Mouse (Mus musculus) B cell, adult (primary cell): ENCODE measurements around the gene Ifrd2. TPM values are rescaled to one million over a fixed set of nuclear protein-coding genes. Genes with fewer than 3 reads are reported as not detected.

Experiments
- total RNA-seq: library from RNA; stranded (reverse); gene quantifications from 4 replicates; pipeline ENCODE4 v1.2.4, GENCODE M21; 2023; ENCODE audit not compliant: inconsistent age

Gene Ifrd2
- 24.5 to 28.9 TPM (median 26.8 TPM) in 4 replicates for total RNA-seq

GRCm38 (mm10) chr9:107586974-107587832 is at the start of gene Ifrd2:
Ifrd2 (plus strand) TSS chr9:107587642.

DNA sequence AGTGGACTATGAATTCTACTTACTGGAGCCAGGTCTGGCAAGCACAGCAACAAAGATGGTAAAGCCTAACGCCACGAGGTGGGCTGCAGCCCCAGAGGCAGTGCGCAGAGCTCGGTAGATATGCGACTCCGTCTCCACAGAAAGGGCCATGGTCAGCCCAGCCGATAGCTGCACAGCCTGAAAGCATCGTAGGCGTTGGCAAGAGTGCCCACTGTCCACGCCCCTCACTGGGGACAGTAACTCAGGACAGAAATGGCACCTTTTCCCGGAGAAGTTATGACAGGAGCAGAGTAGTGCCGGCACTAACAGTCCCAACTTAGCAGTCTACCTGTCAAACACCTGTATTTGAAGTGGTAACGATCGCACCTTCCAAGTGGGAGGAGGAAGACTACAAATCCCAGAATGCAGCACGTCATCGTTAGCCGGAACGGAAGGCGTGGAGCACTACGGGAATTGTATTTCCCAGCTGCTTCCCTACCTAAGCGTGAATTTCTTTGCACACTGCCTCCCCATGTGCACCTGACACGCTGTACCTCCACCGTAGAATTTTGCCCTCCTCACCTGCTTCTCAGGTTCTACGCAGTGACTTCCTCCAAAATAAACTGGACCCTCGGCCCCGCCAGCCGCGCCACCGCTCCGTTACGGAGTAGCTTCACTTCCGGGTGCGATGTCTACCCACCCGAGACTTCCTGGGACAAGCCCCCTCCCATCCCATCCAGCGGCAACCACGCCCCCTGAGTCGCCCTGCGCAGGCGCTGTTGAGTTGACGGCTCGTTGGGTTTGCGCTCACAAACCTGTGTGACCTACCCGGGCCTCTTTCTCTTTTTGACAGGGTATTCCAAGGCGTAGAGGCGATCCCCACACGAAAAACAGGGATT is 45.7 kb upstream of the Ifrd2 start, which contains the start of the genes Cyb561d2 and Nprl2:
Gene Cyb561d2 (minus strand): TSS at position 720 of the 878 bp plus-strand sequence.
Gene Nprl2 (plus strand): TSS at position 753 of the 878 bp plus-strand sequence.

DNA sequence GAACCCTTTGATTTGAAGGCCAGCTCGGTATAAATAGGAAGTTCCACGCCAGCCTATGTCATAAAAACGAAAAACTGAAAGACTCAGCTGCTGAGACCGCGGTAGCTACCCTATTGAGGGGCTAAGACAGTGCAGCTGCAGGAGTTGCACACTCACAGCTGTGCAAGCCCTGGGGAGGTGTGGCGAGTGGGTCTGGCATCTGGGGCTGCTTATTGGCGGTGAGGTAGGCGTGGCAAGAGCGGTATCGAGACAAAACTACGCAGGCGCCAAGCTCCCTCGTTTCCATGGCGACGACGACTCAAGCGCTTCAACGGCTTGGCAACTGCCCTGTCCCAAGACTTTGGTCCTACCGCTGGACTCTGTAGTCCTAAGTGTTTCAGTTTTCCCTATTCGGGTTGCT is 40.4 kb upstream of the Ifrd2 start, which contains the start of gene Zmynd10:
Gene Zmynd10 (plus strand): TSS at position 273 of the 400 bp plus-strand sequence.

DNA sequence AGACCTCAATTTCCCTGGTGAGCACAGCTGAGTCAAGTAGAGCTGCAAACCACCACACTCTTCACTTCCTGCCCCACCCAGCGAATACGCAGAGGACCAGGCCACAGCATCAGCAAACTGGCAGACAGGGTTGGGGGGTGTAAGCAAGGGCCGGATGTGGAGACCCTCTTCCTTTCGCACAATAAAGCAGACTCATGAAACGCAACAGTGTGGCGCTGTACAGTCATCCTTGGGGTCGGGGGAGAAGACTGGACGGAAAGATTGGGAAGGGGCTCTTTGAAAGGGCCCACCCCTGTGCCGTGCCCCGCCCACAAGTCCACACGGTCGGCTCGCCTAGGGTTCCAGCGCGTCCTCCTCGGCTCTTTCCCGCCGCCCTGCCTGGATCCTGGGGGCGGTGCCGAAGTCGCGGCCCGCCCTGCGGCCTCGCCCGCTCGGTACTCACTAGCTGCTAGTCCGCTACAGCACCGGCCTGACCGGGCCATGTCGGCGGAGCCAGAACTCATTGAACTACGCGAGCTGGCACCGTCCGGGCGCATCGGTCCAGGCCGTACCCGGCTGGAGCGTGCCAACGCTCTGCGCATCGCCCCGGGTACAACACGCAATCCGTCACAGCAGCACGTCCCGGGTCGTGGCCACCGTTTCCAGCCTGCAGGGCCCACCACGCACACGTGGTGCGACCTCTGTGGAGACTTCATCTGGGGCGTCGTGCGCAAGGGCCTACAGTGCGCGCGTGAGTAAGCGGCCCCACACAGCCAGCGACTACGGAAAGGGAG is 36.1 kb upstream of the Ifrd2 start, which contains the start of gene Rassf1:
Gene Rassf1 (plus strand): TSS at position 439 of the 773 bp plus-strand sequence.

GRCm38 (mm10) chr9:107563029-107563581 is 24.3 kb upstream of the Ifrd2 start, which contains the start of gene Tusc2:
Tusc2 (plus strand) TSS chr9:107563255.

DNA sequence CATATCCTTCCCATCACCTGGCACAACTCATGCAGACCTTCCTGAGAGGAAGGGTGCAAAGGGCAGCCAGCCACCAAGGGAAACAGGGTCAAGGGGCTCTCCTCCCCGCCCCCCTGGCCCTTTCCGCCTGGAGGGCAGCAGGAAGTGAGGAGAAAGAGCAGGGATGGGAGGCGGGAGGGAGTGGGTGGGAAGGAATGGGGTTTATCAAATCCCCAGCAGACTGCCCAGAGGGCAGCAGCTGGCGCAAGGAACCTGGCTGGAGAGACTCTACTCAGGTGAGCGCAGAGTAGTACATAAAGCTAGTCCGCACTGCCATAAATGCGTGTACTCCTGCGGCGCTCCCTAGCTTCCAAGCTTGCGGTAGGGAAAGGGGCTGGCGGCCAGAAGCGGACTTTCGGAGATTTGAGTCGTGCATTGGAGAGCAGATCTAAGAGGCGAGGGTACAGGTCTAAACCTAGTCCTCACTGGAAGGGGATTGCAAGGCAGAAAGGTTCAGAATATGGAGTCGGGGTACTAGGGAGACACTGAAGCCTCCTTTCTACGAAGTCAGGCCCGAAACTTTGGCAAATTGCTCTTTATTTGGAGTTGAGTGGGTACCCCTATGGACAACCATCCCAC is 19.6 kb upstream of the Ifrd2 start, which contains the start of gene Hyal2:
Gene Hyal2 (plus strand): TSS at position 244 of the 618 bp plus-strand sequence.

DNA sequence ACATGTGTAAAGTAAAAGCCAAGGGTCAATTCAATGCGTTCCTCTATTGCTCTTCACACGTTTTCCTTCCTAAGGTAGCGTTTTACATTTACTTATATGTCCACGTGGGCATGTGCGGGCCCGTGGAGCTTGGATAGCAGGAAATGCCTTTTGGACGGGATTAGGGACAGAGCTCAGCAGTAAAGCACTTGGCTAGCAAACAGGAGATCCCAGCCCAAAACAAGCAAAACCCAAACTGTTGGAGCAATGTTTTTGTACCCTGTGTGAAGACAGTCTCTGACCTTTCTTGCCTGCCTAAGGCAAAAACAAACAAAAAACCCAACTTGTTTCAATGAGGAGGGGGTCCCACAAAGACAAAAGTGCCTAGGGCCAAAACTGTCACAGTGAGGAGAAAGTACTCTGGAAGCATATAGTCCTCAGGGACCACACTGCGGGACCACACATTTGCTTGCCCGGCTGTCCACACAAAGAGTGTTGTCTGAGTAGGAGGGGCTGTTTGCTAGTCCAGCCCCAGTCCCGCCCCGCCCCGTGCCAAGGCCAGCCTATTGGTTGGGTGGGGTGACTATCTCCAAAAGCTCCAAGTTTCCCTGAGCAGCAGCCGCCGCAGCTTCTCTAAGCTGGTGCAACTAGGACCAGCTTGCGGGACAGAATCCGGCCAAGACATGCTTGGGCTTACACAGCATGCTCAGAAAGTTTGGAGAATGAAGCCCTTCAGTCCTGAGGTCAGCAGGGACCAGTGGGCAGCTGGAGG is 10.9 kb upstream of the Ifrd2 start, which contains the start of gene Hyal1:
Gene Hyal1 (plus strand): TSS at position 571 of the 751 bp plus-strand sequence.

GRCm38 (mm10) chr9:107578587-107578986 is 8.9 kb upstream of the Ifrd2 start, which contains the start of gene Naa80:
Naa80 (plus strand) TSS chr9:107578887.

GRCm38 (mm10) chr9:107580501-107581317 is 6.7 kb upstream of the Ifrd2 start, which contains the start of gene Hyal3:
Hyal3 (plus strand) TSS chr9:107580818.

DNA sequence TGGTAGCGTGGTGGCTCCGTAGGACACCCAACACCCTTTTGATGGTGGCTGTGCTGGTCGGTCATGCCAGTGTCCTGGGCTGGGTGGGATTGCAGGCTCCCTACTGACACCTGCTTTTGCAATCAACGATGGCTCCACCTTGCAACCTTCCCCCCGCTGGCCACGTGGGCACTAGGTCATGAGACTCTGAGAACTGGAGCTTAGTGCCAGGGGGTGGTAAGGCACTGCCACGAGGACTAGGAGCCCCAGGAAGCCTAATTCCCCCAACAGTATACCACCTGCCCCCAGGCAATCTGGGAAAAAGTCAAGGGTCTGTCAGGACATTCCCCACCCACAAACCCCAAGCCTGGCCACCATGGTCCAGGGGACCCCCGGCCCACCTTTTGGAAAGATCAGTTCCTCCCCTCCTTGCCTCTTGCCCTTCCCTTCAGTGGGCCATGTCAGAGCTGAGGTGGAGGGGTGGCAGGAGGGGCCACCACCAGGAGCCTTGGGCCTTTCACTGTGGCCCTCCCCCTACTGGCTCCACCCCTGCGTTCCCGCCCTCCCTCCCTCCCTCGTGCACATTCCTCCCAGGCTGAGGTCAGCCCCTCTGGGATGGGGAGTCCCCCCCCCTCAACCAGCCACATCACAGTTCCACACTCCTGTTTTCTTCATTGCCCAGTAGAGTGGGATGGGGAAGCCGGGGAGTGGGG is 21.4 kb downstream of the Ifrd2 start, which contains the start of gene Sema3b:
Gene Sema3b (minus strand): TSS at position 489 of the 692 bp plus-strand sequence.

GRCm38 (mm10) chr9:107635279-107636028 is 48.0 kb downstream of the Ifrd2 start, which contains the start of gene Gnai2:
Gnai2 (minus strand) TSS chr9:107635367.

Other genes with a start within 250 kb of the Ifrd2 start
- gene Hemk1, start 249.3 kb upstream of the Ifrd2 start, total RNA-seq = 10.3 to 13.4 TPM (median 11.9 TPM) in 4 replicates
- 0.26 to 2.1 TPM (median 1.0 TPM) in 4 replicates for gene 6430571L13Rik, start 247.0 kb upstream of the Ifrd2 start, total RNA-seq
- gene Cacna2d2, start 188.0 kb upstream of the Ifrd2 start, total RNA-seq = 0.48 to 2.7 TPM (median 0.81 TPM) in 4 replicates
- 22.8 to 26.5 TPM (median 26.1 TPM) in 4 replicates for gene Tmem115, start 53.7 kb upstream of the Ifrd2 start, total RNA-seq
- gene Cyb561d2, start 45.4 kb upstream of the Ifrd2 start, total RNA-seq = 13.7 to 16.6 TPM (median 14.5 TPM) in 4 replicates
- 23.5 to 29.7 TPM (median 25.9 TPM) in 4 replicates for gene Nprl2, start 45.4 kb upstream of the Ifrd2 start, total RNA-seq
- gene Zmynd10, start 40.3 kb upstream of the Ifrd2 start, total RNA-seq = 0.54 to 1.1 TPM in 2 of 4 replicates, not detected in the others
- 62.1 to 68.3 TPM (median 65.1 TPM) in 4 replicates for gene Rassf1, start 36.1 kb upstream of the Ifrd2 start, total RNA-seq
- gene Tusc2, start 24.4 kb upstream of the Ifrd2 start, total RNA-seq = 22.7 to 26.0 TPM (median 23.6 TPM) in 4 replicates
- 2.3 to 8.2 TPM (median 3.1 TPM) in 4 replicates for gene Hyal2, start 19.7 kb upstream of the Ifrd2 start, total RNA-seq
- gene Hyal1, start 10.7 kb upstream of the Ifrd2 start, total RNA-seq = 2.9 to 5.6 TPM (median 4.3 TPM) in 4 replicates
- gene Naa80, start 8.8 kb upstream of the Ifrd2 start, total RNA-seq = 9.9 to 12.6 TPM (median 10.4 TPM) in 4 replicates
- gene Hyal3, start 6.8 kb upstream of the Ifrd2 start, total RNA-seq = 1.4 to 2.6 TPM (median 1.8 TPM) in 4 replicates
- gene Sema3b, start 21.6 kb downstream of the Ifrd2 start, total RNA-seq = 0.64 to 2.6 TPM (median 1.4 TPM) in 4 replicates
- 627 to 662 TPM (median 650 TPM) in 4 replicates for gene Gnai2, start 47.7 kb downstream of the Ifrd2 start, total RNA-seq
- gene Slc38a3, start 81.9 kb downstream of the Ifrd2 start, total RNA-seq = not detected in 4 replicates
- 0.51 to 3.0 TPM (median 1.1 TPM) in 3 of 4 replicates, not detected in the other for gene Gnat1, start 92.1 kb downstream of the Ifrd2 start, total RNA-seq
- gene Sema3f, start 122.8 kb downstream of the Ifrd2 start, total RNA-seq = 1.2 TPM in 1 of 4 replicates, not detected in the others
- gene Rbm5, start 183.4 kb downstream of the Ifrd2 start, total RNA-seq = 286 to 321 TPM (median 308 TPM) in 4 replicates